Mouse (Mus musculus) kidney, embryonic 15.5 days (tissue): ENCODE results near the gene Arhgef17. TPM values are rescaled to one million over a fixed set of nuclear protein-coding genes. Genes with fewer than 3 reads are reported as not detected.
A peak's percentile ranks its signal among the peaks of the same experiment; 100 is the strongest.
"Not testable (repeated sequence)": the region's sequence is repeated elsewhere in the genome, so short reads cannot be mapped to it uniquely, and the experiment has no call there.

Experiments used
- ATAC-seq: fragments of 200-750 bp; cut with Nextera tagmentation; replicated peaks from 2 replicates; pipeline ENCODE4 v1.8.0; 2017; ENCODE audit warnings: moderate TSS enrichment; ENCODE audit not compliant: low FRiP score
- H3K27ac ChIP-seq: fragments of 300-500 bp; sonication (generic); 2 replicates; pipeline ENCODE4 v1.5.1; 2015; ENCODE audit warnings: mild to moderate bottlenecking, inconsistent platforms
- H3K27me3 ChIP-seq: fragments of 300-500 bp; sonication (generic); 2 replicates; pipeline ENCODE4 v1.6.1; 2015; ENCODE audit warnings: inconsistent platforms
- H3K36me3 ChIP-seq: fragments of 300-500 bp; sonication (generic); 2 replicates; pipeline ENCODE4 v1.6.1; 2015; ENCODE audit warnings: inconsistent platforms
- H3K4me1 ChIP-seq: fragments of 300-500 bp; sonication (generic); 2 replicates; pipeline ENCODE4 v1.6.1; 2015; ENCODE audit warnings: inconsistent platforms
- H3K4me2 ChIP-seq: fragments of 300-500 bp; sonication (generic); 2 replicates; pipeline ENCODE4 v1.6.1; 2015; ENCODE audit warnings: moderate library complexity, mild to moderate bottlenecking, inconsistent platforms
- H3K4me3 ChIP-seq: fragments of 300-500 bp; sonication (generic); replicated peaks from 2 replicates; pipeline ENCODE4 v1.5.1; 2015; ENCODE audit warnings: mild to moderate bottlenecking, inconsistent platforms
- H3K9ac ChIP-seq: fragments of 300-500 bp; sonication (generic); 2 replicates; pipeline ENCODE4 v1.6.1; 2015; ENCODE audit warnings: mild to moderate bottlenecking, inconsistent platforms
- H3K9me3 ChIP-seq: fragments of 300-500 bp; sonication (generic); replicated peaks from 2 replicates; pipeline ENCODE4 v1.6.1; 2016; ENCODE audit warnings: inconsistent platforms
- WGBS: fragments of 180-500 bp; shearing (Covaris S2); methylation state at CpG from one replicate; pipeline ENCODE4 v1.1.7; 2015; ENCODE audit warnings: mixed read lengths; 5-methylcytosine and 5-hydroxymethylcytosine counted together
- polyA plus RNA-seq: library from polyadenylated mRNA; unstranded; fragments of >200 nt; fragmentation: Nextera tagmentation; extraction: Ambion mirVana; gene quantifications from 2 replicates; pipeline ENCODE4 v1.2.1, GENCODE M21; 2015

The Arhgef17 gene
- polyA plus RNA-seq, 1 experiment from 2014 or later: 12.2 TPM

- 0 out of 2 replicates have a peak, but pooled peaks cover 4% of the 10 kb centered on the region for H3K36me3 ChIP-seq
- H3K4me3 ChIP-seq: no peak overlapping the region
- H3K27me3 ChIP-seq: no peaks in the 10 kb centered on the region
- no peak overlapping the region for H3K4me2 ChIP-seq
- peak overlapping the region; percentile 51 for H3K27ac ChIP-seq
- no peaks in the 10 kb centered on the region for H3K9me3 ChIP-seq
- 45% methylated on average over 9 of the region's 9 CpGs for WGBS
- peaks cover 53% of the 10 kb centered on the region for H3K4me1 ChIP-seq
- no peak overlapping the region for H3K9ac ChIP-seq
- no peak for ATAC-seq
Measured at GRCm38 (mm10) chr7:100851481-100852356, 80.2 kb downstream of the Arhgef17 start.

- Histone ChIP-seq H3K4me3 (no peak overlapping the region), H3K4me2 (no peak overlapping the region), H3K36me3 (0 out of 2 replicates have a peak, but pooled peaks cover 4% of the 10 kb centered on the region), H3K4me1 (peaks cover 40% of the 10 kb centered on the region), H3K9me3 (no peaks in the 10 kb centered on the region), H3K27ac (no peak overlapping the region), H3K9ac (no peak overlapping the region), H3K27me3 (no peaks in the 10 kb centered on the region)
- ATAC-seq: no peak
- WGBS: 85% methylated on average over 2 of the region's 2 CpGs
Measured at GRCm38 (mm10) chr7:100849508-100849907, 82.4 kb downstream of the Arhgef17 start.

GRCm38 (mm10) chr7:100848744-100849143, 83.2 kb downstream of the Arhgef17 start:
- no peak overlapping the region for H3K27ac ChIP-seq
- H3K36me3 ChIP-seq: 0 out of 2 replicates have a peak, but pooled peaks cover 4% of the 10 kb centered on the region
- H3K4me2 ChIP-seq: no peak overlapping the region
- no peaks in the 10 kb centered on the region for H3K9me3 ChIP-seq
- H3K4me1 ChIP-seq: peaks cover 32% of the 10 kb centered on the region
- no peak overlapping the region for H3K4me3 ChIP-seq
- H3K27me3 ChIP-seq: no peaks in the 10 kb centered on the region
- 35% methylated on average over 6 of the region's 6 CpGs for WGBS
- H3K9ac ChIP-seq: no peak overlapping the region
- no peak for ATAC-seq

- H3K9me3 ChIP-seq: no peaks in the 10 kb centered on the region
- no peak for ATAC-seq
- no peak overlapping the region for H3K4me2 ChIP-seq
- no peak overlapping the region for H3K4me3 ChIP-seq
- no peaks in the 10 kb centered on the region for H3K27me3 ChIP-seq
- 0 out of 2 replicates have a peak, but pooled peaks cover 7% of the 10 kb centered on the region for H3K36me3 ChIP-seq
- no peak overlapping the region for H3K9ac ChIP-seq
- H3K4me1 ChIP-seq: peaks cover 16% of the 10 kb centered on the region
- 88% methylated on average over 6 of the region's 6 CpGs for WGBS
- no peak overlapping the region for H3K27ac ChIP-seq
Measured at GRCm38 (mm10) chr7:100847131-100847530, 84.8 kb downstream of the Arhgef17 start.

DNA sequence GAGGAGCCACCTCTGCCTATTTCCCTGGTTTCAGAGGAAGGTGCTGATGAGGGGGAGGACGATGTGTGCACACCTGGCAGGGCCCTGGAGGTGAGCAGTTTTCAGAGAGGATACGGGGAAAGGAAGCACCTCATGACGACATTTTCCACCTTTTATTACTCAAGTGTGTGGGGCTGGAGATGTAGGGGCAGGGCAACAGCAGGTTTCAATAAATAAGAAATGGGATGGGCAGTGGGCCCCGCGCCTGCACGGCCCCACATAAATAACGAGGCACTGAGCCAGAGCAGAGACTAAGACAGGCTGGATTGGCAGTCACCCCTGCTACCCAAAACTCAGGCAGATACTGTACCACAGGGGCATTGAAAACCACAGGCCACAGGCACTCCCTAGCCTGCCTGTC, 85.9 kb downstream of the Arhgef17 start:
- H3K27me3 ChIP-seq, H3K9ac ChIP-seq, ATAC-seq, H3K27ac ChIP-seq, H3K4me2 ChIP-seq, H3K9me3 ChIP-seq, H3K4me3 ChIP-seq, H3K4me1 ChIP-seq, H3K36me3 ChIP-seq: not testable (repeated sequence)
- WGBS: 57% methylated on average over 7 of the region's 7 CpGs

DNA sequence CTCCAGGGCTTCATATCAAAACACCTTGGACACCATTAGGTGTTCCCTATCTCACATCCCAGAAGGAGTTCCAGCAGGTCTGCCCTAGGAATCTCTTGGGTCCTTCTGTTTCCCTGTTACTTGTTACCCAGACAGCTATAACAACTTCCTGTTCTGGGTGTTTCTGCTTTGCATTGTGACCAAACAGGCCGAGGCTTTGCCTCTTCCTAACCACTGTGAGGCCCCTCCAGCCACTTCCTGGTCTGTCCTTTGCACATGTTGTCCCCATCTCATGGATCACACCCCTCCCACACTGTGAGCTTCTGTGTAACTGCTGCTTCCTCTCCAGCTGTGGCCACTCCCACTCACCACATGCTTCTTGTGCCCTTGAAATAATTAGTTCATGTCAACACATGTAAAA, 86.5 kb downstream of the Arhgef17 start:
- ATAC-seq: 0 out of 2 replicates have a peak, but pooled peaks have one; percentile 54
- Histone ChIP-seq H3K4me3 (no peak overlapping the region), H3K4me1 (peaks cover 5% of the 10 kb centered on the region; the same call in 1 of the 2 replicates), H3K27ac (peak overlapping the region; percentile 55), H3K9me3 (no peaks in the 10 kb centered on the region), H3K4me2 (no peak overlapping the region), H3K27me3 (no peaks in the 10 kb centered on the region), H3K36me3 (0 out of 2 replicates have a peak, but pooled peaks cover 7% of the 10 kb centered on the region), H3K9ac (no peak overlapping the region)
- 9% methylated on average over 1 of the region's 1 CpGs for WGBS

- peak overlapping the region; percentile 55 for H3K27ac ChIP-seq
- H3K27me3 ChIP-seq: no peaks in the 10 kb centered on the region
- H3K4me1 ChIP-seq: peaks cover 5% of the 10 kb centered on the region; the same call in 1 of the 2 replicates
- no peaks in the 10 kb centered on the region for H3K9me3 ChIP-seq
- 0 out of 2 replicates have a peak, but pooled peaks cover 7% of the 10 kb centered on the region for H3K36me3 ChIP-seq
- H3K9ac ChIP-seq: no peak overlapping the region
- no peak overlapping the region for H3K4me2 ChIP-seq
- ATAC-seq: no peak
- no peak overlapping the region for H3K4me3 ChIP-seq
Measured at GRCm38 (mm10) chr7:100845026-100845400, 86.9 kb downstream of the Arhgef17 start.

DNA sequence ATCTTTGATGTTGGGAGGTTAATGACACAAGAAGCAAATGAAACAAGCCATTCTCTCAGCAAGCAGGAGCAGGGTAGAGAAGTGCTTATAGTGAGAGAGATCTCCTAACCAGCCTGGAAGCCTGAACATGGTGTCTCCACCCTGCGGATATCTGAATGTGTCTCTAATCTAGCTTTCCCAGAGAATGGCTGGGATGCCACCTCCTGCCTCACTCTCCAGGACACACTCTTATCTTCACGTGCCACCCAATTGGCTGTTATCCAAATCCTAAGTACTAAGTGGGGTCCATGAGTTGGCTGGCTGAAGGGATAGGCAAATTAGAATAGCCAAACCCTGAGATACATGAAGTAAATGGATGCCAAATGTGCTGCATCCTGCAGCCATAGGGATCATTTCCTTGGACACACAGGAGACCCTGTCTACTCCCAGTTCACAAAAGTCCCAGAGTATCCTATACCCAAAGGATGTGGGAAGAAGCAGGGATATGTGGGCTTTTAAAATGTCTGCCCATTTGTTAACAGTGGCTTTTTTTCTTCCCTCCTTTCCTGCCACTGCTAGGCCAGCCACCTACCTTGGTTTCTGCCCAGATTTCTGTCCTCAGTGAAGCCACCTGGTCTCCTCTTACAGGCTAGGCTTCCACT, 87.4 kb downstream of the Arhgef17 start:
- peaks cover 5% of the 10 kb centered on the region; the same call in 1 of the 2 replicates for H3K4me1 ChIP-seq
- peak; percentile 50; the same call in 1 of the 2 replicates for ATAC-seq
- H3K4me3 ChIP-seq: no peak overlapping the region
- no peaks in the 10 kb centered on the region for H3K9me3 ChIP-seq
- no peaks in the 10 kb centered on the region for H3K27me3 ChIP-seq
- H3K9ac ChIP-seq: no peak overlapping the region
- 74% methylated on average over 2 of the region's 2 CpGs for WGBS
- H3K27ac ChIP-seq: no peak overlapping the region
- no peak overlapping the region for H3K4me2 ChIP-seq
- H3K36me3 ChIP-seq: 0 out of 2 replicates have a peak, but pooled peaks cover 7% of the 10 kb centered on the region

DNA sequence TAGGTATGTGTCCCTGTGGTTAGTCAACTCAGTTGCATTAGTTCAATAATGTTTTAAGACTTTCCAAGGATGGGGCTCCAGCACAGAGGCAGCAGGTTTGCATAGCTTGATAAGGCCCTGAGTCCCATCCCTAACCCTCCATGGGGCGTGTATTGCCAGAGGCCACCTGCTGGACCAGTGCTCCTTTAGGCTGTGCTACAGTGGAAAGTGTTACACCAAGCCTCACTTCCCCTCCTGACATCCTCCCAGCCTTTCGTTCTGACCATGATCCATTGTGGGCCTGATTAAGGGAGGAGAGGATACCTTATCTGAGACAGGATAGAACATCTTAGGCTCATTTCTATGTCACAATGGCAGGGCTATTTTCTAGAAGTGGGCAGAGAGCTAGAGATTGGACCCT, 88.0 kb downstream of the Arhgef17 start:
- 91% methylated on average over 2 of the region's 2 CpGs for WGBS

DNA sequence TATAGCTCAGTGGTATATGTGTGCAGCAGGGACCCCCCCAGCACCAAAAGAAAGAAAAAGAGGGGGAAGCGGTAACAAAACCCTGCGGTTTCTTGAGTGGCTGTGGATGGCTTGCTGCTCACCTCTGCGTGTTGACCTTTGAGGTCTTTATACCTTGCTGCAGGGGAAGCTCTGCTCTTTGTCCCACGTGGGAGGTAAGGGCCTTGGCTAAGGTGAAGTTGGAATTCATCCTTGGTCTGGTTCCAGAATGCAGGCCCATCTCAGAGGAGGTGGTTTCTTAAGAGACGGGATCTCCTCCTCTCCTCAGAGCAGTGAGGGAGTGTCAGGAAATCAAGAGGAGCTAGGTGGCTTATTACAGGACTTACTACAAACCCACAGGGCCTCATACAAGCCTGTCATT, 89.7 kb downstream of the Arhgef17 start:
- H3K27ac ChIP-seq: no peak overlapping the region
- no peak overlapping the region for H3K4me3 ChIP-seq
- peaks cover 5% of the 10 kb centered on the region; the same call in 1 of the 2 replicates for H3K4me1 ChIP-seq
- no peak overlapping the region for H3K4me2 ChIP-seq
- no peak overlapping the region for H3K9ac ChIP-seq
- WGBS: 86% methylated on average over 5 of the region's 5 CpGs
- ATAC-seq: no peak
- H3K36me3 ChIP-seq: peaks cover 23% of the 10 kb centered on the region
- H3K27me3 ChIP-seq: no peaks in the 10 kb centered on the region
- no peaks in the 10 kb centered on the region for H3K9me3 ChIP-seq

More for the DNA sequence above, 88.0 kb downstream of the Arhgef17 start:
- Histone ChIP-seq H3K4me1 (peaks cover 5% of the 10 kb centered on the region; the same call in 1 of the 2 replicates), H3K9ac (no peak overlapping the region), H3K4me2 (no peak overlapping the region), H3K9me3 (no peaks in the 10 kb centered on the region), H3K27me3 (no peaks in the 10 kb centered on the region), H3K27ac (no peak overlapping the region), H3K36me3 (0 out of 2 replicates have a peak, but pooled peaks cover 12% of the 10 kb centered on the region), H3K4me3 (no peak overlapping the region)
- peak; percentile 52; the same call in 1 of the 2 replicates for ATAC-seq

- Histone ChIP-seq H3K4me3 (no peak overlapping the region), H3K9ac (no peak overlapping the region), H3K27me3 (no peaks in the 10 kb centered on the region), H3K36me3 (peaks cover 28% of the 10 kb centered on the region), H3K4me1 (peaks cover 5% of the 10 kb centered on the region; the same call in 1 of the 2 replicates), H3K9me3 (no peaks in the 10 kb centered on the region), H3K4me2 (no peak overlapping the region), H3K27ac (no peak overlapping the region)
- no peak for ATAC-seq
- 87% methylated on average over 6 of the region's 6 CpGs for WGBS
Measured at GRCm38 (mm10) chr7:100841608-100842007, 90.3 kb downstream of the Arhgef17 start.

DNA sequence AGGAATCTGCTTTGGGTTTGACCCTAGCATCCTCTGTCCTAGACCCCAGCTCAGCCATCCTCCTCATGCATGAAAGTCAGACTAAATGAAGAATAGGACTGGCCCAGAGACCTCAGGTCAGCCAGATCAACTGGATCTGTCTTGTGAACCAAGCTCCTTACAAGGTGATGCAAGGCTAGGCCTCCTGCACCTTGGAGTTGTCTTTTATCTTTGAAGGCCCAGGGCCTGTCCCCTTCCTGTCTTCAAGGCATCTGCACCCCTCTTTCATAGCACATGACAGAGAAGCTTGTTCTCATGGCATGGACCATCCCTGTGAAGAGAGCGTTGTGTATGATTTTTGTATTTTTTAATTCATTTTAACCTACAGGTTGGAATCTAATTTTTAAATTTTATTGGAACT, 91.0 kb downstream of the Arhgef17 start:
- ATAC-seq: no peak
- Histone ChIP-seq H3K9me3 (no peaks in the 10 kb centered on the region), H3K4me2 (no peak overlapping the region), H3K27ac (no peak overlapping the region), H3K36me3 (peaks cover 35% of the 10 kb centered on the region), H3K4me1 (peaks cover 5% of the 10 kb centered on the region; the same call in 1 of the 2 replicates), H3K27me3 (no peaks in the 10 kb centered on the region), H3K9ac (no peak overlapping the region), H3K4me3 (no peak overlapping the region)
- whole genome bisulfite sequencing: 98% methylated on average over 1 of the region's 1 CpGs
